ENCODE assay signal across 11 mouse cellular contexts in genomic region chr16:44547976-44548375, GRCm38 (mm10).
"Had no signal": no experiment of that assay in that cellular context is flagged by ENCODE, and none has a peak within 500 bp of the region (broad histone marks: within the 10 kb centered on the region; RNA-seq: fewer than 3 reads in every experiment).

No protein-coding gene starts in this region.

- DNase-seq: kidney, adult 9 months; kidney, postnatal 14 days; kidney, postnatal 4 days; liver; liver, embryonic 13.5 days; lung, adult 2 months; lung, postnatal 14 days; right cerebral cortex, adult 18-20 months; right cerebral cortex, postnatal 14 days; right cerebral cortex, postnatal 4 days; thymus, postnatal 25 days had no signal
